Mouse (Mus musculus) C2C12 (cell line): ENCODE results near the gene Glrx.

Experiments used
- CEBPB ChIP-seq: IDR thresholded peaks from one replicate; pipeline ENCODE4 v1.6.1; 2011; ENCODE audit warnings: low read depth, mild to moderate bottlenecking, control low read depth, moderate library complexity
- CTCF ChIP-seq: IDR thresholded peaks from one replicate; pipeline ENCODE4 v1.5.1; 2011; ENCODE audit not compliant: control insufficient read depth, insufficient read depth, insufficient read length
- MAX ChIP-seq: IDR thresholded peaks from one replicate; pipeline ENCODE4 v1.6.1; 2011; ENCODE audit warnings: mild to moderate bottlenecking, control low read depth
- USF1 ChIP-seq: IDR thresholded peaks from one replicate; pipeline ENCODE4 v1.6.1; 2011; ENCODE audit warnings: low read depth, mild to moderate bottlenecking, control low read depth, moderate library complexity

DNA sequence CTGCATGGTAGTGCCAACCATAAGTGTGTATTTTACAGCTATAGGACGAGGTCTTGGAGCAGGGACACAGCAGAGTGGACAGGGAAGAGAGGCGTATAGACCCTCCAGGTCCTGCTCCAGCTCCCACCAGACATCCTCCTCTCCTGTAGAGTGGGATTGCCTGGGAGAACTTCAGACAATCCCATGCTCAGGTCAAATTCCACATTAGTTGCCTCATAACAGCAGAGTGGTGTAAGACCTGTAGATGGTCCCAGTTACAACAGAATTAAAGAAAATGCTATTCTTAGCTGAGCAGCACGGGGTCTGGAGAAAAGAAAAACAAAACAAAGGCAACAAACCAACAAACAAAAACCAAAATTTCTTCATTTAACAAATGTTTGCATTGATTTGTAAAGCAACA is 2.3 kb downstream of the Glrx start:
- TF ChIP-seq CTCF = no peak
- no peak for TF ChIP-seq CEBPB
- TF ChIP-seq USF1 = no peak
- TF ChIP-seq MAX = no peak
